Mouse (Mus musculus) stomach, embryonic 14.5 days (tissue): Measurements from ENCODE around the gene Gm8300. TPM values are rescaled to one million over a fixed set of nuclear protein-coding genes. Genes with fewer than 3 reads are reported as not detected.
"Not testable (repeated sequence)": the region's sequence is repeated elsewhere in the genome, so short reads cannot be mapped to it uniquely, and the experiment has no call there.

ENCODE experiments used
- ATAC-seq: fragments of 200-750 bp; cut with Nextera tagmentation; 2 replicates; pipeline ENCODE4 v1.8.0; 2017; ENCODE audit warnings: low read depth, moderate TSS enrichment; ENCODE audit not compliant: insufficient number of reproducible peaks, insufficient read depth, low FRiP score
- H3K27ac ChIP-seq: fragments of 300-500 bp; sonication (generic); 2 replicates; pipeline ENCODE4 v1.5.1; 2014; ENCODE audit warnings: mild to moderate bottlenecking, low read length, moderate library complexity, mixed read lengths
- H3K27me3 ChIP-seq: fragments of 300-500 bp; sonication (generic); 2 replicates; pipeline ENCODE4 v1.6.1; 2014; ENCODE audit warnings: low read length, control low read depth, mixed read lengths; ENCODE audit not compliant: control insufficient read depth, insufficient read depth
- H3K36me3 ChIP-seq: fragments of 300-500 bp; sonication (generic); 2 replicates; pipeline ENCODE4 v1.6.1; 2014; ENCODE audit warnings: mild to moderate bottlenecking, control low read depth, low read length, moderate library complexity, mixed read lengths; ENCODE audit not compliant: control insufficient read depth, insufficient read depth
- H3K4me1 ChIP-seq: fragments of 300-500 bp; sonication (generic); 2 replicates; pipeline ENCODE4 v1.6.1; 2014; ENCODE audit warnings: low read length, control low read depth, mixed read lengths; ENCODE audit not compliant: control insufficient read depth, insufficient read depth
- H3K4me2 ChIP-seq: fragments of 300-500 bp; sonication (generic); replicated peaks from 2 replicates; pipeline ENCODE4 v1.6.1; 2014; ENCODE audit warnings: low read depth, low read length, control low read depth
- H3K4me3 ChIP-seq: fragments of 300-500 bp; sonication (generic); 2 replicates; pipeline ENCODE4 v1.5.1; 2014; ENCODE audit warnings: low read depth, low read length, control low read depth
- H3K9ac ChIP-seq: fragments of 300-500 bp; sonication (generic); replicated peaks from 2 replicates; pipeline ENCODE4 v1.6.1; 2014; ENCODE audit warnings: low read depth, mild to moderate bottlenecking, control low read depth, low read length, moderate library complexity, mixed read lengths
- H3K9me3 ChIP-seq: fragments of 300-500 bp; sonication (generic); 2 replicates; pipeline ENCODE4 v1.6.1; 2016; ENCODE audit warnings: low read depth, low read length, control low read depth; ENCODE audit not compliant: control insufficient read depth
- WGBS: fragments of 180-500 bp; shearing (Covaris S2); extraction: QIAGEN DNeasy Blood & Tissue Kit; methylation state at CpG from one replicate; pipeline ENCODE4 v1.1.7; 2014; 5-methylcytosine and 5-hydroxymethylcytosine counted together
- polyA plus RNA-seq: library from polyadenylated mRNA; unstranded; fragments of >200 nt; fragmentation: Nextera tagmentation; extraction: Ambion mirVana; gene quantifications from 2 replicates; pipeline ENCODE4 v1.2.1, GENCODE M21; 2014

Gm8300 gene
- polyA plus RNA-seq, 1 experiment from 2014 or later, result not detected

- not testable (repeated sequence) for H3K4me1 ChIP-seq, H3K4me2 ChIP-seq, ATAC-seq, H3K9me3 ChIP-seq, H3K4me3 ChIP-seq, H3K36me3 ChIP-seq, H3K9ac ChIP-seq, H3K27ac ChIP-seq, H3K27me3 ChIP-seq
- WGBS, result 79% methylated on average over 3 of the region's 3 CpGs
Measured at GRCm38 (mm10) chr12:87494421-87494820, 19.7 kb upstream of the Gm8300 start, which contains the start of gene Gm5788. Gene Gm5788, plus strand, starts transcription at chr12:87494721.

DNA sequence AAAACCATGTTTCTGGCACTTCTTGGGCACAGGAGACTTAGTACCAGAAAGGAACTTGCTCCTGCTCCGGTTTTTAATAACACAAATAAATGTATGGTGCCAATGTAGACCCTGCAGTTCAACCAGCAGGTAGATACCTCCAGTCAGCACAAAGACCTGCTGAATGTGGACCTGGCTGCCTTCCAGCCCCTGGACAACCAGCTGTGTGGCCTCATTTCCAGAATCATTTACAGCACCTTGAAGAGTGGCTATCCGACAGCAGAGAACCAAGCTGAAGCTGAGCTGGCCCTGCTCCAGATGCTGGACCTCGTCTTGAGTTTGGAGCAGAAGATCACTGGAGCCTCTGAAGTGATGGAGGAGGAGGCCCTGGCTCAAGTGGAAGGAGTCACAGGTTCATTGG, 5.5 kb downstream of the Gm8300 start:
- not testable (repeated sequence) for ATAC-seq, H3K36me3 ChIP-seq
- WGBS, result 63% methylated on average over 3 of the region's 3 CpGs

GRCm38 (mm10) chr12:87543927-87544326, 29.8 kb downstream of the Gm8300 start:
- Histone ChIP-seq H3K36me3 (no peaks in the 10 kb centered on the region), H3K27ac (no peak overlapping the region), H3K4me1 (no peaks in the 10 kb centered on the region), H3K27me3 (no peaks in the 10 kb centered on the region), H3K4me3 (no peak overlapping the region), H3K9ac (no peak overlapping the region), H3K9me3 (no peaks in the 10 kb centered on the region), H3K4me2 (no peak overlapping the region)
- ATAC-seq, result no peak
- WGBS, result 83% methylated on average over 3 of the region's 3 CpGs

More for the DNA sequence above, 5.5 kb downstream of the Gm8300 start:
- not testable (repeated sequence) for H3K27ac ChIP-seq, H3K9ac ChIP-seq, H3K9me3 ChIP-seq, H3K27me3 ChIP-seq, H3K4me1 ChIP-seq, H3K4me3 ChIP-seq, H3K4me2 ChIP-seq

GRCm38 (mm10) chr12:87550628-87551027, 36.5 kb downstream of the Gm8300 start:
- H3K36me3 ChIP-seq, H3K4me1 ChIP-seq, H3K27ac ChIP-seq, H3K4me3 ChIP-seq, H3K9ac ChIP-seq, H3K4me2 ChIP-seq, ATAC-seq, H3K9me3 ChIP-seq, H3K27me3 ChIP-seq: not testable (repeated sequence)
- 89% methylated on average over 4 of the region's 4 CpGs for WGBS

Other genes starting within 250 kb of the Gm8300 start
- 47.2 and 48.3 TPM in 2 replicates for gene Vipas39, start 248.1 kb upstream of the Gm8300 start, polyA plus RNA-seq
- gene Ahsa1, start 247.8 kb upstream of the Gm8300 start, polyA plus RNA-seq, result 176 and 187 TPM in 2 replicates
- gene Ism2, start 214.6 kb upstream of the Gm8300 start, polyA plus RNA-seq, result 0.29 and 0.57 TPM in 2 replicates
- gene Sptlc2, start 126.0 kb upstream of the Gm8300 start, polyA plus RNA-seq, result 93.4 and 100 TPM in 2 replicates
- gene Slirp, start 70.4 kb upstream of the Gm8300 start, polyA plus RNA-seq, result 256 and 281 TPM in 2 replicates
- gene Alkbh1, start 70.3 kb upstream of the Gm8300 start, polyA plus RNA-seq, result 64.0 and 76.9 TPM in 2 replicates
- 124 TPM in 2 replicates for gene Snw1, start 42.0 kb upstream of the Gm8300 start, polyA plus RNA-seq
- not detected in 2 replicates for gene Gm5788, start 19.6 kb upstream of the Gm8300 start, polyA plus RNA-seq
- gene Oog1, start 88.4 kb downstream of the Gm8300 start, polyA plus RNA-seq, result not detected in 2 replicates
- not detected in 2 replicates for gene Gm4027, start 104.6 kb downstream of the Gm8300 start, polyA plus RNA-seq
- not detected in 2 replicates for gene Gm16381, start 130.3 kb downstream of the Gm8300 start, polyA plus RNA-seq